Mouse (Mus musculus) heart, postnatal 0 days (tissue): Measurements from ENCODE around the gene Kcna7.

ENCODE experiments used
- CTCF ChIP-seq: IDR thresholded peaks from 2 replicates; pipeline ENCODE4 v1.5.1; 2016; ENCODE audit warnings: antibody characterized with exemption, control low read depth, low read depth
- EP300 ChIP-seq: IDR thresholded peaks from 2 replicates; pipeline ENCODE4 v1.6.1; 2016; ENCODE audit warnings: antibody characterized with exemption, low read depth

GRCm38 (mm10) chr7:45413113-45413863, 7.8 kb downstream of the Kcna7 start, which contains the start of gene Ntf5:
- TF ChIP-seq EP300 (no peak), CTCF (no peak)
